Mouse (Mus musculus): Measurements from ENCODE around the gene Rpa1. TPM values are rescaled to one million over a fixed set of nuclear protein-coding genes. Genes with fewer than 3 reads are reported as not detected.

Rpa1 gene
- polyA plus RNA-seq, 1 experiment from 2014 or later = 100 TPM

GRCm38 (mm10) chr11:75269213-75269612 is 78.9 kb downstream of the Rpa1 start:
- Histone ChIP-seq H3K4me1 (replicated peaks) (no peaks in the 10 kb centered on the region), H3K9me3 (no peaks in the 10 kb centered on the region), H3K27me3 (replicated peaks) (no peaks in the 10 kb centered on the region), H3K36me3 (no peaks in the 10 kb centered on the region), H3K4me2 (replicated peaks) (no peak overlapping the region), H3K4me3 (replicated peaks) (no peak overlapping the region), H3K9ac (no peak overlapping the region), H3K27ac (no peak overlapping the region)
- 80% methylated on average over 4 of the region's 4 CpGs for WGBS
- ATAC-seq = no peak

GRCm38 (mm10) chr11:75268492-75268891 is 79.6 kb downstream of the Rpa1 start:
- no peak overlapping the region for H3K4me3 ChIP-seq (replicated peaks)
- H3K4me1 ChIP-seq (replicated peaks) = no peaks in the 10 kb centered on the region
- no peaks in the 10 kb centered on the region for H3K9me3 ChIP-seq
- no peaks in the 10 kb centered on the region for H3K36me3 ChIP-seq
- no peak overlapping the region for H3K27ac ChIP-seq
- WGBS = 75% methylated on average over 5 of the region's 5 CpGs
- no peak overlapping the region for H3K4me2 ChIP-seq (replicated peaks)
- H3K27me3 ChIP-seq (replicated peaks) = no peaks in the 10 kb centered on the region
- no peak for ATAC-seq
- H3K9ac ChIP-seq = no peak overlapping the region

GRCm38 (mm10) chr11:75267826-75268281 is 80.3 kb downstream of the Rpa1 start:
- Histone ChIP-seq H3K27me3 (replicated peaks) (no peaks in the 10 kb centered on the region), H3K4me1 (replicated peaks) (peaks cover 3% of the 10 kb centered on the region), H3K9ac (no peak overlapping the region), H3K9me3 (no peaks in the 10 kb centered on the region), H3K27ac (no peak overlapping the region), H3K4me2 (replicated peaks) (no peak overlapping the region), H3K36me3 (no peaks in the 10 kb centered on the region), H3K4me3 (replicated peaks) (no peak overlapping the region)
- no peak for ATAC-seq
- 56% methylated on average over 9 of the region's 9 CpGs for WGBS

GRCm38 (mm10) chr11:75265545-75265944 is 82.6 kb downstream of the Rpa1 start:
- no peak overlapping the region for H3K27ac ChIP-seq
- 61% methylated on average over 15 of the region's 15 CpGs for WGBS
- no peaks in the 10 kb centered on the region for H3K9me3 ChIP-seq
- peaks cover 13% of the 10 kb centered on the region for H3K4me1 ChIP-seq (replicated peaks)
- H3K4me2 ChIP-seq (replicated peaks) = no peak overlapping the region
- no peak for ATAC-seq
- no peak overlapping the region for H3K9ac ChIP-seq
- H3K27me3 ChIP-seq (replicated peaks) = no peaks in the 10 kb centered on the region
- H3K36me3 ChIP-seq = no peaks in the 10 kb centered on the region
- H3K4me3 ChIP-seq (replicated peaks) = no peak overlapping the region

GRCm38 (mm10) chr11:75264550-75264949 is 83.6 kb downstream of the Rpa1 start:
- 92% methylated on average over 6 of the region's 6 CpGs for WGBS
- Histone ChIP-seq H3K4me3 (replicated peaks) (no peak overlapping the region), H3K4me2 (replicated peaks) (no peak overlapping the region), H3K27me3 (replicated peaks) (no peaks in the 10 kb centered on the region), H3K9ac (no peak overlapping the region), H3K4me1 (replicated peaks) (peaks cover 17% of the 10 kb centered on the region), H3K9me3 (no peaks in the 10 kb centered on the region), H3K36me3 (no peaks in the 10 kb centered on the region), H3K27ac (no peak overlapping the region)
- ATAC-seq = no peak

- H3K27me3 ChIP-seq (replicated peaks) = no peaks in the 10 kb centered on the region
- no peak overlapping the region for H3K9ac ChIP-seq
- H3K4me2 ChIP-seq (replicated peaks) = no peak overlapping the region
- no peak; the same call in 1 of the 2 replicates for ATAC-seq
- H3K36me3 ChIP-seq = no peaks in the 10 kb centered on the region
- no peaks in the 10 kb centered on the region for H3K9me3 ChIP-seq
- H3K4me3 ChIP-seq (replicated peaks) = no peak overlapping the region
- WGBS = 65% methylated on average over 6 of the region's 6 CpGs
- peak overlapping the region; percentile 37; the same call in 1 of the 2 replicates for H3K27ac ChIP-seq
- peaks cover 17% of the 10 kb centered on the region for H3K4me1 ChIP-seq (replicated peaks)
These were observed 84.2 kb downstream of the Rpa1 start for GRCm38 (mm10) chr11:75263964-75264312.

GRCm38 (mm10) chr11:75263274-75263963 is 84.7 kb downstream of the Rpa1 start:
- Histone ChIP-seq H3K27ac (peak overlapping the region; percentile 51; the same call in 1 of the 2 replicates), H3K27me3 (replicated peaks) (no peaks in the 10 kb centered on the region), H3K4me2 (replicated peaks) (no peak overlapping the region), H3K9me3 (no peaks in the 10 kb centered on the region), H3K4me3 (replicated peaks) (no peak overlapping the region), H3K9ac (no peak overlapping the region), H3K36me3 (no peaks in the 10 kb centered on the region), H3K4me1 (replicated peaks) (peaks cover 17% of the 10 kb centered on the region)
- ATAC-seq = no peak; the same call in 1 of the 2 replicates
- WGBS = 57% methylated on average over 15 of the region's 15 CpGs

- H3K27ac ChIP-seq = peak overlapping the region; percentile 51; the same call in 1 of the 2 replicates
- WGBS = 36% methylated on average over 5 of the region's 5 CpGs
- peaks cover 17% of the 10 kb centered on the region for H3K4me1 ChIP-seq (replicated peaks)
- no peak overlapping the region for H3K4me2 ChIP-seq (replicated peaks)
- no peaks in the 10 kb centered on the region for H3K27me3 ChIP-seq (replicated peaks)
- no peak overlapping the region for H3K4me3 ChIP-seq (replicated peaks)
- no peak overlapping the region for H3K9ac ChIP-seq
- ATAC-seq = 0 out of 2 replicates have a peak, but pooled peaks have one; percentile 37
- H3K36me3 ChIP-seq = no peaks in the 10 kb centered on the region
- no peaks in the 10 kb centered on the region for H3K9me3 ChIP-seq
These were observed 85.3 kb downstream of the Rpa1 start for GRCm38 (mm10) chr11:75262791-75263190.

- Histone ChIP-seq H3K36me3 (no peaks in the 10 kb centered on the region), H3K9ac (no peak overlapping the region), H3K27me3 (replicated peaks) (no peaks in the 10 kb centered on the region), H3K4me1 (replicated peaks) (peaks cover 17% of the 10 kb centered on the region), H3K4me2 (replicated peaks) (no peak overlapping the region), H3K9me3 (no peaks in the 10 kb centered on the region), H3K27ac (no peak overlapping the region), H3K4me3 (replicated peaks) (no peak overlapping the region)
- WGBS = 76% methylated on average over 3 of the region's 3 CpGs
- ATAC-seq = no peak
These were observed 85.9 kb downstream of the Rpa1 start for GRCm38 (mm10) chr11:75262181-75262580.

- Histone ChIP-seq H3K4me3 (replicated peaks) (no peak overlapping the region), H3K27ac (no peak overlapping the region), H3K27me3 (replicated peaks) (no peaks in the 10 kb centered on the region), H3K4me2 (replicated peaks) (no peak overlapping the region), H3K9ac (no peak overlapping the region), H3K4me1 (replicated peaks) (peaks cover 17% of the 10 kb centered on the region), H3K36me3 (no peaks in the 10 kb centered on the region), H3K9me3 (no peaks in the 10 kb centered on the region)
- no peak for ATAC-seq
- 84% methylated on average over 4 of the region's 4 CpGs for WGBS
These were observed 86.4 kb downstream of the Rpa1 start for GRCm38 (mm10) chr11:75261730-75262129.

GRCm38 (mm10) chr11:75261016-75261415 is 87.1 kb downstream of the Rpa1 start:
- Histone ChIP-seq H3K36me3 (no peaks in the 10 kb centered on the region), H3K4me3 (replicated peaks) (no peak overlapping the region), H3K4me1 (replicated peaks) (peaks cover 17% of the 10 kb centered on the region), H3K9me3 (no peaks in the 10 kb centered on the region), H3K27me3 (replicated peaks) (no peaks in the 10 kb centered on the region), H3K27ac (no peak overlapping the region), H3K4me2 (replicated peaks) (no peak overlapping the region), H3K9ac (no peak overlapping the region)
- WGBS = 92% methylated on average over 2 of the region's 2 CpGs
- no peak for ATAC-seq

- H3K4me2 ChIP-seq (replicated peaks) = no peak overlapping the region
- WGBS = 65% methylated on average over 10 of the region's 10 CpGs
- H3K4me1 ChIP-seq (replicated peaks) = peaks cover 17% of the 10 kb centered on the region
- H3K9ac ChIP-seq = no peak overlapping the region
- no peaks in the 10 kb centered on the region for H3K27me3 ChIP-seq (replicated peaks)
- H3K4me3 ChIP-seq (replicated peaks) = no peak overlapping the region
- no peaks in the 10 kb centered on the region for H3K36me3 ChIP-seq
- H3K9me3 ChIP-seq = no peaks in the 10 kb centered on the region
- no peak overlapping the region for H3K27ac ChIP-seq
- ATAC-seq = no peak
These were observed 88.0 kb downstream of the Rpa1 start for GRCm38 (mm10) chr11:75259996-75260561.

- WGBS = 65% methylated on average over 6 of the region's 6 CpGs
- ATAC-seq = no peak
These were observed 88.7 kb downstream of the Rpa1 start for GRCm38 (mm10) chr11:75259416-75259815.

More at GRCm38 (mm10) chr11:75259416-75259815, 88.7 kb downstream of the Rpa1 start:
- Histone ChIP-seq H3K36me3 (no peaks in the 10 kb centered on the region), H3K9me3 (no peaks in the 10 kb centered on the region), H3K4me1 (replicated peaks) (peaks cover 21% of the 10 kb centered on the region), H3K27ac (no peak overlapping the region), H3K4me3 (replicated peaks) (no peak overlapping the region), H3K4me2 (replicated peaks) (no peak overlapping the region), H3K27me3 (replicated peaks) (no peaks in the 10 kb centered on the region), H3K9ac (no peak overlapping the region)
